Mouse (Mus musculus) liver, embryonic 16.5 days (tissue): Measurements from ENCODE around the gene Elane. TPM values are rescaled to one million over a fixed set of nuclear protein-coding genes. Genes with fewer than 3 reads are reported as not detected.

Source experiments
- ATAC-seq: fragments of 200-750 bp; cut with Nextera tagmentation; 2 replicates; pipeline ENCODE4 v1.8.0; 2017; ENCODE audit warnings: low read depth, mild to moderate bottlenecking, moderate number of reproducible peaks, moderate library complexity
- H3K27ac ChIP-seq: fragments of 300-500 bp; sonication (generic); 2 replicates; pipeline ENCODE4 v1.5.1; 2014; ENCODE audit warnings: mild to moderate bottlenecking, low read length
- H3K27me3 ChIP-seq: fragments of 300-500 bp; sonication (generic); 2 replicates; pipeline ENCODE4 v1.6.1; 2014; ENCODE audit warnings: low read depth, low read length, mixed read lengths; ENCODE audit not compliant: control insufficient read depth, insufficient read depth
- H3K36me3 ChIP-seq: fragments of 300-500 bp; sonication (generic); 2 replicates; pipeline ENCODE4 v1.6.1; 2014; ENCODE audit warnings: mild to moderate bottlenecking; ENCODE audit not compliant: control insufficient read depth, insufficient read depth
- H3K4me1 ChIP-seq: fragments of 300-500 bp; sonication (generic); 2 replicates; pipeline ENCODE4 v1.6.1; 2014; ENCODE audit warnings: low read depth, low read length, mixed read lengths; ENCODE audit not compliant: control insufficient read depth
- H3K4me2 ChIP-seq: fragments of 300-500 bp; sonication (generic); 2 replicates; pipeline ENCODE4 v1.6.1; 2014; ENCODE audit warnings: low read depth, low read length, mixed read lengths
- H3K4me3 ChIP-seq: fragments of 300-500 bp; sonication (generic); 2 replicates; pipeline ENCODE4 v1.5.1; 2014; ENCODE audit warnings: low read depth, mild to moderate bottlenecking, low read length
- H3K9ac ChIP-seq: fragments of 300-500 bp; sonication (generic); 2 replicates; pipeline ENCODE4 v1.6.1; 2014; ENCODE audit warnings: low read depth, low read length
- H3K9me3 ChIP-seq: fragments of 300-500 bp; sonication (generic); replicated peaks from 2 replicates; pipeline ENCODE4 v1.6.1; 2016; ENCODE audit warnings: low read length; ENCODE audit not compliant: control insufficient read depth
- WGBS: fragments of 180-500 bp; shearing (Covaris S2); extraction: QIAGEN DNeasy Blood & Tissue Kit; methylation state at CpG from one replicate; pipeline ENCODE4 v1.1.7; 2014; ENCODE audit not compliant: insufficient replicate concordance; 5-methylcytosine and 5-hydroxymethylcytosine counted together
- polyA plus RNA-seq: library from polyadenylated mRNA; unstranded; fragments of >200 nt; fragmentation: Nextera tagmentation; extraction: Ambion mirVana; gene quantifications from 2 replicates; pipeline ENCODE4 v1.2.1, GENCODE M21; 2015

The Elane gene
- polyA plus RNA-seq, 1 experiment from 2014 or later = 204 TPM

DNA sequence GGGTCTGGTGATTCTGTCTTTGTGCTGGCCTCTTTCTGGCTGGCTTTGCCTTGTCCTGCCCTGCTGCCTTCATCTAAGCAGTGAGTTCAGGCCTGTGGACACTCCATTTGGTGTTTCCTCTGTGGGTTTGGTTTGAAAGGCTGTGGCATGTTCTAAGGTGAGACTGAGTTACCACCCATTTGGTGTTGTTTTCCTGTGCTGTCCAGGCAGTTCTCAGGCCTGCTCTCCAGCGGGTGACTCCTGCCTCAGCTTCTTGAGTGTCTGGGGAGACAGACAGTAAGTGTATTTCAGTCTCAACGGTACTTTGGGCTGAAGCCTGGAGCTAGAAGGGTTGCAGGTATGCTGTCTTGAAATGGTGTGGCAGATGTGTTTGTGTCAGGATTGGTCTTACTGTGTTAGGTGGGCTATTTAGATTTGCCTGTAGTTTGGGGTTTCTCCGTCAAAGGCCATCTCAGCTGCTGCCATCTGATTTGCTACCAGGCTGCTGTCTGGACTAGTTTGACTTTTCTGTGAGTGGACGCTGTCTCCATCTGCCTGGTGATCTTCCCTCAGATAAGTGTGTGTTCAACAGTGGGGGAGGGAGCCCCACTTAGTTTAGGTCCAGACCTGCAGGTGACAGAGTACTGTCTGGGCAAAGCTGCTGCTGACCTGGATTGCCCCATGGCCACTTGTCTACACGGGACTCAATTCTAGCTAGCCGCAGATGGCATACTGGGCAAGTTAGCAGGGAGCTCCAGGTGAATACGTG, 29.2 kb upstream of the Elane start:
- peak overlapping the region; percentile 97 for H3K27ac ChIP-seq
- ATAC-seq = no peak
- H3K27me3 ChIP-seq = no peaks in the 10 kb centered on the region
- peak overlapping the region; percentile 84 for H3K4me2 ChIP-seq
- 25% methylated on average over 7 of the region's 7 CpGs for whole genome bisulfite sequencing
- peak overlapping the region; percentile 98 for H3K4me3 ChIP-seq
- no peaks in the 10 kb centered on the region for H3K9me3 ChIP-seq
- H3K36me3 ChIP-seq = peaks cover 47% of the 10 kb centered on the region
- peaks cover 53% of the 10 kb centered on the region for H3K4me1 ChIP-seq
- peak overlapping the region; percentile 93 for H3K9ac ChIP-seq

- ATAC-seq = no peak
- H3K9me3 ChIP-seq = no peaks in the 10 kb centered on the region
- H3K4me1 ChIP-seq = peaks cover 47% of the 10 kb centered on the region
- peak overlapping the region; percentile 93 for H3K9ac ChIP-seq
- WGBS = 17% methylated on average over 4 of the region's 4 CpGs
- H3K27ac ChIP-seq = peak overlapping the region; percentile 54
- H3K4me3 ChIP-seq = peak overlapping the region; percentile 98
- no peaks in the 10 kb centered on the region for H3K27me3 ChIP-seq
- peaks cover 53% of the 10 kb centered on the region for H3K36me3 ChIP-seq
- peak overlapping the region; percentile 84 for H3K4me2 ChIP-seq
Measured at GRCm38 (mm10) chr10:79857452-79857811, 28.6 kb upstream of the Elane start.

DNA sequence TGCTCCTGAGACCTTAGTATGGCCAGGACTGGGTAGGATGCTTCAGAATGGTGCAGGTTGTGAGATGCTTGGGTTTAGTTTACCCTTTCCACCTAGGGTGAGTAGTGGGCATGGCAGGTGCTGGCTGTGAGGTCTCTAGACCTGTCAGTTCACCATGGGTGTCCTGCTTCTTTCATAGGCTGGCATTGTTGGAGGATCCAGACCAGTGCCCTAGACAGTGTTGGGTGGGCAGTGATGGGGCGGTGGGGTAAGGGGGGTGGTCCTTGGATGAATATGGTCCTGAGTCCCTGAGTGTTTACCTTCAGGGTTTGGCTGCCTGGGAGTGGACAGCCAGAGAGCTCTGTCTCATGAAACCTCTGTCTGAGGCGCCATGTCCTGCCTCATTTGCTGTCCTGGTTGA, 28.2 kb upstream of the Elane start:
- no peaks in the 10 kb centered on the region for H3K9me3 ChIP-seq
- peak overlapping the region; percentile 98 for H3K4me3 ChIP-seq
- WGBS = 68% methylated on average over 2 of the region's 2 CpGs
- no peak for ATAC-seq
- no peaks in the 10 kb centered on the region for H3K27me3 ChIP-seq
- H3K9ac ChIP-seq = no peak overlapping the region
- H3K4me1 ChIP-seq = peaks cover 42% of the 10 kb centered on the region
- H3K4me2 ChIP-seq = peak overlapping the region; percentile 84
- H3K36me3 ChIP-seq = peaks cover 57% of the 10 kb centered on the region
- no peak overlapping the region for H3K27ac ChIP-seq

GRCm38 (mm10) chr10:79858416-79859074, 27.5 kb upstream of the Elane start:
- Histone ChIP-seq H3K27me3 (no peaks in the 10 kb centered on the region), H3K9ac (0 out of 2 replicates have a peak overlapping the region, but pooled peaks have one; percentile 15), H3K4me2 (peak overlapping the region; percentile 84), H3K36me3 (peaks cover 60% of the 10 kb centered on the region), H3K9me3 (no peaks in the 10 kb centered on the region), H3K27ac (no peak overlapping the region), H3K4me3 (peak overlapping the region; percentile 98; the same call in 1 of the 2 replicates), H3K4me1 (peaks cover 36% of the 10 kb centered on the region)
- no peak for ATAC-seq
- WGBS = 63% methylated on average over 17 of the region's 17 CpGs

GRCm38 (mm10) chr10:79859116-79859515, 26.9 kb upstream of the Elane start:
- ATAC-seq = no peak
- no peak overlapping the region for H3K9ac ChIP-seq
- no peak overlapping the region for H3K4me2 ChIP-seq
- no peak overlapping the region for H3K27ac ChIP-seq
- H3K9me3 ChIP-seq = no peaks in the 10 kb centered on the region
- 91% methylated on average over 11 of the region's 11 CpGs for WGBS
- no peaks in the 10 kb centered on the region for H3K27me3 ChIP-seq
- H3K36me3 ChIP-seq = peaks cover 60% of the 10 kb centered on the region
- peaks cover 31% of the 10 kb centered on the region for H3K4me1 ChIP-seq
- no peak overlapping the region for H3K4me3 ChIP-seq

- peaks cover 60% of the 10 kb centered on the region for H3K36me3 ChIP-seq
- H3K4me2 ChIP-seq = no peak overlapping the region
- H3K4me1 ChIP-seq = peaks cover 31% of the 10 kb centered on the region
- no peak overlapping the region for H3K27ac ChIP-seq
- H3K9ac ChIP-seq = no peak overlapping the region
- WGBS = 93% methylated on average over 26 of the region's 26 CpGs
- no peaks in the 10 kb centered on the region for H3K9me3 ChIP-seq
- ATAC-seq = no peak
- H3K27me3 ChIP-seq = no peaks in the 10 kb centered on the region
- H3K4me3 ChIP-seq = no peak overlapping the region
Measured at GRCm38 (mm10) chr10:79860079-79860911, 25.8 kb upstream of the Elane start.

DNA sequence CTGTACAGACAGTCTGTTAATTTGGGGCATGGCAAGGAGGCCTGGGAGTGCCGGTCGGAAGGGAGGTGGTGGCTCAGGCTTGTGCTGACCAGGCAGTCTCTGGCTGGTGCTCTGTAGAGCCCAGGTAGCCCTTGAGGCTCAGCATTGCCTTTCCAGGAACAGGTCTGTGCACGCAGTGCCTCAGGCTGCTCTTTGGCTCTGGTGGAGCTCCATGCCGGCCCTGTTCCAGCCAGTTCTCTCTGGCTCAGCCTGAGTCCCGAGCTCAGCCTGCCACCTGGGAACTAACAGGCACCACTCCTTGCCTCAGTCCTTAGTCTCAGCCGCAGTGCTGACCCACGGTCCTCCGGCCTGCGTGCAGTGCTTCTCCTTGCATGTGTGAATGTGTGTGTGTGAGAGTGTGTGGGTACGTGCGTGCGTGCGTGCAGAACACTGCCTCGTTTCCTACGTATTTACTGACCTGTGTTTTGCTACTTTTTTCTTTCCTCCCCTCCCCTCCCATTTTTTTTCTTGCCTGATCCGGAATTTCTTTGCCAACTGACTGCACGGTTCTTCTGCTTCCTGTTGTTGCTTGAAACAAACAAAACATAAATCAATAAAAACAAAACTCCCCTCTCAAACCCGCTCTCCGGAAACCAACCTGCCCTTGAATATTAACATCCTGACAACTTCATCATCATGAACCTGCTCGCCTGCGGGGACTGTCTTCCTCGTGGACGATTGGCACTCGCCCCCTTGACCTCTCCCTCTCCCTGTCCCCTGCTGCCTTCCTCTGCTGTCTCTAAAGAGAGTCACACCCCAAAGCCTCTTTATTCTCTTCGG, 24.6 kb upstream of the Elane start:
- Histone ChIP-seq H3K9me3 (no peaks in the 10 kb centered on the region), H3K36me3 (peaks cover 57% of the 10 kb centered on the region), H3K4me2 (no peak overlapping the region), H3K4me1 (peaks cover 24% of the 10 kb centered on the region), H3K4me3 (no peak overlapping the region), H3K9ac (no peak overlapping the region), H3K27ac (no peak overlapping the region), H3K27me3 (no peaks in the 10 kb centered on the region)
- 84% methylated on average over 25 of the region's 25 CpGs for WGBS
- ATAC-seq = no peak

GRCm38 (mm10) chr10:79862049-79862788, 23.8 kb upstream of the Elane start:
- ATAC-seq = no peak
- no peaks in the 10 kb centered on the region for H3K9me3 ChIP-seq
- H3K4me3 ChIP-seq = no peak overlapping the region
- peaks cover 51% of the 10 kb centered on the region for H3K36me3 ChIP-seq
- no peak overlapping the region for H3K4me2 ChIP-seq
- 89% methylated on average over 23 of the region's 23 CpGs for WGBS
- H3K9ac ChIP-seq = no peak overlapping the region
- no peaks in the 10 kb centered on the region for H3K27me3 ChIP-seq
- H3K4me1 ChIP-seq = peaks cover 16% of the 10 kb centered on the region
- no peak overlapping the region for H3K27ac ChIP-seq
